Mouse (Mus musculus) limb, embryonic 10.5 days (tissue): ENCODE measurements at regions not wholly inside any gene's neighbourhood (a gene's known extent, or its start where the extent isn't known, plus 50 kb on each side); places are given as distances from the start of the nearest gene placed in this dataset.

Experiments
- DNase-seq: peaks from one replicate; pipeline ENCODE4 v3.0.0-alpha.2; 2017; ENCODE audit warnings: low spot score
- H3K27ac ChIP-seq: fragments of 300-500 bp; sonication (generic); 2 replicates; pipeline ENCODE4 v1.5.1; 2016; ENCODE audit warnings: mild to moderate bottlenecking
- H3K27me3 ChIP-seq: fragments of 300-500 bp; sonication (generic); 2 replicates; pipeline ENCODE4 v1.6.1; 2016; ENCODE audit warnings: low read depth, mild to moderate bottlenecking; ENCODE audit not compliant: poor library complexity, severe bottlenecking
- H3K36me3 ChIP-seq: fragments of 300-500 bp; sonication (generic); 2 replicates; pipeline ENCODE4 v1.6.1; 2016; ENCODE audit warnings: mild to moderate bottlenecking, moderate library complexity
- H3K4me1 ChIP-seq: fragments of 300-500 bp; sonication (generic); 2 replicates; pipeline ENCODE4 v1.6.1; 2016
- H3K4me3 ChIP-seq: fragments of 300-500 bp; sonication (generic); 2 replicates; pipeline ENCODE4 v1.5.1; 2016; ENCODE audit warnings: mild to moderate bottlenecking, moderate library complexity
- H3K9me3 ChIP-seq: fragments of 300-500 bp; sonication (generic); replicated peaks from 2 replicates; pipeline ENCODE4 v1.6.1; 2016; ENCODE audit warnings: mild to moderate bottlenecking
- WGBS: fragments of 180-500 bp; shearing (Covaris S2); methylation state at CpG from one replicate; pipeline ENCODE4 v1.1.7; 2016; 5-methylcytosine and 5-hydroxymethylcytosine counted together

GRCm38 (mm10) chr15:7459992-7460820, 62.0 kb upstream of the Egflam start:
- 36% methylated on average over 9 of the region's 9 CpGs for WGBS
- peak; percentile 80 for DNase-seq
- Histone ChIP-seq H3K27me3 (peaks cover 15% of the 10 kb centered on the region), H3K36me3 (no peaks in the 10 kb centered on the region), H3K4me3 (no peak overlapping the region), H3K9me3 (no peaks in the 10 kb centered on the region), H3K27ac (no peak overlapping the region), H3K4me1 (peaks cover 13% of the 10 kb centered on the region)

DNA sequence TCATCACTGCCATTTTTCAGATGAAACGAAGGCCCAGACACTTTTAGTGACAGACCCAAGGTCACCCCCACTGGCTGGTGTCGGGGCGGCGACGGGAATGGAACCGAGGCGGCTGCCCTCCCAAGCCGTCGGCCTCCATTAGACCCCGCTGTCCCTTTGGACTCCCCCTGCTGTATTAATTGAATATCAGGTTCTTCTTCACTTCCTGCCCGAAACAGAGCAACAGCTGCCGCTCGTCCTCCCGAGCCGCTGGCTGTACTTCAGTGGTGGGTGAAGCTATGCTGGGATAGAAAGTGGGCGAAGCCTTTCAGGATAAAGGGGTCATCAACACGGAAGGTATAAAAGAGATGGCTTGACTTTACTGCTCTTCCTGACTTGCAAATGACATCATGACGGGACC, 64.4 kb upstream of the Egflam start:
- peaks cover 13% of the 10 kb centered on the region for H3K4me1 ChIP-seq
- H3K27me3 ChIP-seq: peaks cover 15% of the 10 kb centered on the region
- no peak overlapping the region for H3K27ac ChIP-seq
- H3K4me3 ChIP-seq: no peak overlapping the region
- H3K36me3 ChIP-seq: no peaks in the 10 kb centered on the region
- no peaks in the 10 kb centered on the region for H3K9me3 ChIP-seq
- DNase-seq: no peak
- WGBS: 83% methylated on average over 18 of the region's 18 CpGs

GRCm38 (mm10) chr15:7463444-7464350, 65.5 kb upstream of the Egflam start:
- no peak overlapping the region for H3K4me3 ChIP-seq
- H3K27me3 ChIP-seq: peaks cover 15% of the 10 kb centered on the region
- no peak overlapping the region for H3K27ac ChIP-seq
- peaks cover 13% of the 10 kb centered on the region for H3K4me1 ChIP-seq
- H3K9me3 ChIP-seq: no peaks in the 10 kb centered on the region
- DNase-seq: no peak
- 53% methylated on average over 15 of the region's 15 CpGs for WGBS
- H3K36me3 ChIP-seq: no peaks in the 10 kb centered on the region

- WGBS: 11% methylated on average over 11 of the region's 11 CpGs
- Histone ChIP-seq H3K27me3 (peaks cover 32% of the 10 kb centered on the region), H3K9me3 (no peaks in the 10 kb centered on the region), H3K4me1 (no peaks in the 10 kb centered on the region), H3K36me3 (no peaks in the 10 kb centered on the region), H3K4me3 (no peak overlapping the region), H3K27ac (no peak overlapping the region)
- no peak for DNase-seq
Measured at GRCm38 (mm10) chr15:7480211-7480610, 82.0 kb upstream of the Egflam start.

DNA sequence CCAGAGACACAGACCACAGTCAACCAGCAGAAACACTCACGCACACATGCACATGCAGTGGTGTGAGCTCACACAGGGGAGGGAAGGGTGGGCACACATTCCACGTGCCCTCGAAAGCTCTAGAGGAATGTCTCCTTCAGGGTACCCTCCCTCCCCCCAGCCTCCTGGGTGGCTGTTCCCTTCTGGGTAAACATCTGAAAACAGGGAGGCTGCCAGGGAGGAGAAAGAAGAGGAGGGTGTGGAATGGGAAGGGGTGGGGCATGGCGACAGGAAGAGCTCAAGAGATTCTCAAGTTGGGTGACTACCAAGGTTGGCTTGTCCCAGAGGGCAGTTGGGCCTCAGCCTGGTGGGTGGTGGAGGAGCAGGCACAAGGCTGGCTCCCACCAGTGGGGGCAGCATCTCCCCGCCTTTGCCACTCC, 82.6 kb upstream of the Egflam start:
- DNase-seq: no peak
- 42% methylated on average over 5 of the region's 5 CpGs for WGBS
- H3K4me1 ChIP-seq: no peaks in the 10 kb centered on the region
- H3K27ac ChIP-seq: no peak overlapping the region
- peaks cover 32% of the 10 kb centered on the region for H3K27me3 ChIP-seq
- H3K4me3 ChIP-seq: no peak overlapping the region
- no peaks in the 10 kb centered on the region for H3K9me3 ChIP-seq
- no peaks in the 10 kb centered on the region for H3K36me3 ChIP-seq

DNA sequence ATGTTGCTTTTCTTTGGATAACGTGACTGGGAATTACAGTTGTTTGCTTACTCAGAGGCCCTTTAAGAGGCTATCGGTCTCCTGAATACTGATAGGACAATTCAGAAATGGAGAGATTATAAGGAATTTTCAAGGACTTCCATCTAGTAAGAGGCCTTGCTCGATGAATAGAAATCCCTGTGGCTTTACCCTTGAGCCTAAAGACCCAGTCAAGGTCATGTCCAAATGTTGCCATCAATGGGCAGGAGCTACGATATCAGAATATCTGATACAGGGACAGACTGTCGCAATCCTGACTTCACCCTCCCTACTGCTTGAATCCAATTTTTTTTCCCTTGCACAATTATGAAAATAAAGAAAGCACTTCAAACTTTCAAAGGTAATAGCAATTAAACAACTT, 85.5 kb upstream of the Egflam start:
- no peak for DNase-seq
- Histone ChIP-seq H3K4me1 (no peaks in the 10 kb centered on the region), H3K27me3 (peaks cover 25% of the 10 kb centered on the region), H3K36me3 (no peaks in the 10 kb centered on the region), H3K9me3 (no peaks in the 10 kb centered on the region), H3K4me3 (no peak overlapping the region), H3K27ac (no peak overlapping the region)
- WGBS: 95% methylated on average over 5 of the region's 5 CpGs

- WGBS: 91% methylated on average over 7 of the region's 7 CpGs
Measured at GRCm38 (mm10) chr15:7491091-7491490, 92.9 kb upstream of the Egflam start.

DNA sequence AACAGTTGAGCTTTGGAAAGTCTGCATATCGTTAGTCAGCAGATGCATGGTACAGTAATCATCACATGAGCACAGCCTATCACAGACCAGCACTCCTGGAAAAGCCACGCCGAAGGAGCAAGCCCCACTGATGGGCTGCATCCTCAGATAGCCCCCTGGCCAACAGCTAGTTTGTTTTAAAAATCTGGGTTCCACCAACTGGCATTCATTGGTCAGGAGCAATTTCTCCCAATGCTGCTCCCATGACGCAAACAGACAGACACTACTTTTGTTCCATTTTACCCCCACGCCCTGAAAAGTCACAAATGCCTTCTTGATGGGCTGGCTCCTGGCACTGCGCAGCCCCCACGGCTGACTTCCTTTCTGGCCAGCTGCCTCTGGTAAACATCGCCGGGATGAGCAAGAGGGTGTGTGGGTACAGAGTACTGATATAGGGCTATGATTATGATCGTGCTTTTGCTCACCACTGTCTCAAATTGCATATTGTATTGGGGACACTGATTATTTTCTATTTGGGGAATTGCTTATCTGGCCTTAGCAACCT, 95.0 kb upstream of the Egflam start:
- Histone ChIP-seq H3K4me3 (no peak overlapping the region), H3K36me3 (no peaks in the 10 kb centered on the region), H3K9me3 (no peaks in the 10 kb centered on the region), H3K27ac (no peak overlapping the region), H3K27me3 (no peaks in the 10 kb centered on the region), H3K4me1 (0 out of 2 replicates have a peak, but pooled peaks cover 4% of the 10 kb centered on the region)
- DNase-seq: no peak
- 81% methylated on average over 10 of the region's 10 CpGs for WGBS

More at GRCm38 (mm10) chr15:7491091-7491490, 92.9 kb upstream of the Egflam start:
- 0 out of 2 replicates have a peak, but pooled peaks cover 4% of the 10 kb centered on the region for H3K4me1 ChIP-seq
- no peaks in the 10 kb centered on the region for H3K27me3 ChIP-seq
- no peak overlapping the region for H3K4me3 ChIP-seq
- no peaks in the 10 kb centered on the region for H3K9me3 ChIP-seq
- no peak overlapping the region for H3K27ac ChIP-seq
- no peaks in the 10 kb centered on the region for H3K36me3 ChIP-seq
- DNase-seq: no peak

DNA sequence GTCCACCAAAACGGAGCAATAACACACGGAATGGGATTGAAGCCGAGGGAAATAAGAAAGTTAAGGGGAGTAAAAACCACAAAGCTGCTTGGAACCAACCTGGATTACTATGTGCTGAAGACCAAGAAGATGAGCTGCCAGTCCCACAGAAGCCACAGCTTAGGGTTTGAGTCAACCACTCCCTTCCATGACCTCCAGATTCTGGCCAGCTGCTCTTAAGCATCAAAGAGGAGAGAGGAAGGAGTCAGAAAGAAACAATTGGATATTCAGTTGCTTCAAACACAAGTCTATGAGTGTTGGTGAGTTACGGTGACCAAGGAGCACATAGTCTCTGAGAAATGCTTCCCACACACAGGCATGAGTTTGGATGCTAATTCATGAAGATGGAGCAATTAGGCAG, 99.7 kb upstream of the Egflam start:
- Histone ChIP-seq H3K36me3 (no peaks in the 10 kb centered on the region), H3K27me3 (no peaks in the 10 kb centered on the region), H3K4me3 (no peak overlapping the region), H3K9me3 (no peaks in the 10 kb centered on the region), H3K27ac (no peak overlapping the region), H3K4me1 (0 out of 2 replicates have a peak, but pooled peaks cover 4% of the 10 kb centered on the region)
- 99% methylated on average over 4 of the region's 4 CpGs for WGBS
- DNase-seq: no peak

DNA sequence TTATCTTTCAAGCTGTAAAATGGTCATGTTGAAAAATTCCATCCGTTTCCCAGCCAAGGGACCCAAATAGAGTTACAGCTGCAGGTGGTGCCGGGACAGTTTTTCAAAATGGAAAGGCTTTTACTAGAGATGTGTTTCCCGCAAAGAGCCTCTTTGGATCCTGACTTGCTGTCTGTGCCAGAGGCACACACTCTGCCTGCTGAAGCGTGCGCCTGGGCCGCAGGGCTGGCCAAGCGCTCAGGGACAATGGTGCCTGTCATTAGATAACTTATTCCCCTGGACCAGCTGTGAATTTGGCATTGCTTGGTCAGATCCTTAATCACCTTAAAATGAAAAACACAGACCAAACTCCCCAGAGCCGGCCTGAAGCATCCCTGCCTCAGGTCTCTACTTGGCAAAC, 110.3 kb upstream of the Egflam start:
- 80% methylated on average over 8 of the region's 8 CpGs for WGBS
- H3K4me1 ChIP-seq: no peaks in the 10 kb centered on the region
- no peak overlapping the region for H3K4me3 ChIP-seq
- no peaks in the 10 kb centered on the region for H3K9me3 ChIP-seq
- no peak overlapping the region for H3K27ac ChIP-seq
- H3K36me3 ChIP-seq: no peaks in the 10 kb centered on the region
- no peaks in the 10 kb centered on the region for H3K27me3 ChIP-seq
- DNase-seq: no peak

GRCm38 (mm10) chr15:7514743-7515273, 116.6 kb upstream of the Egflam start:
- 0 out of 2 replicates have a peak, but pooled peaks cover 3% of the 10 kb centered on the region for H3K4me1 ChIP-seq
- DNase-seq: no peak
- H3K27me3 ChIP-seq: no peaks in the 10 kb centered on the region
- H3K36me3 ChIP-seq: no peaks in the 10 kb centered on the region
- 82% methylated on average over 13 of the region's 13 CpGs for WGBS
- H3K9me3 ChIP-seq: no peaks in the 10 kb centered on the region
- no peak overlapping the region for H3K4me3 ChIP-seq
- no peak overlapping the region for H3K27ac ChIP-seq

DNA sequence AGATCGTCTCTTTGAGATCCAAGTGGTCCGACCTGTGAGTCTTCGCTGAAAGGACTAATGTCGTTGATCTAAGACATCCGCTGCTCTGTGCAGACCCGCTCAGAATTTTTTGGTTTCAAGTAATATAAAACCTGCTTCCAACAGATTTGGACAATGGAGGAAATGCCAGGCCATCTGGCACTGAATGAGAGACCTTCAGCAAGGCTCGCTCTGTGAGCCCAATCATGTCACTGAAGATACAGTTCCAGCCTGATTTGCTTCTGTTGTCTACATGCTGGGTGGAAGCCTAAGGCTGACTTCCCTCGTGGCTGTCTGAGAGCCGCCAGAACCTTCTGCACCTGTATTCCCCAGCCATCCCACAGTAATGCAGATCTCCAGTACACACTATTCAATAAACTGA, 123.4 kb upstream of the Egflam start:
- WGBS: 84% methylated on average over 9 of the region's 9 CpGs
- no peak for DNase-seq
- H3K27me3 ChIP-seq: no peaks in the 10 kb centered on the region
- H3K9me3 ChIP-seq: no peaks in the 10 kb centered on the region
- H3K27ac ChIP-seq: no peak overlapping the region
- no peaks in the 10 kb centered on the region for H3K36me3 ChIP-seq
- peaks cover 10% of the 10 kb centered on the region for H3K4me1 ChIP-seq
- no peak overlapping the region for H3K4me3 ChIP-seq
